Mouse (Mus musculus) CH12.LX (cell line): ENCODE data around the gene Fez1. TPM values are rescaled to one million over a fixed set of nuclear protein-coding genes. Genes with fewer than 3 reads are reported as not detected.

ENCODE experiments used
- DNase-seq: peaks from one replicate; pipeline ENCODE4 v3.0.0-alpha.2; 2013; ENCODE audit errors: extremely low read depth
- H3K27ac ChIP-seq: 2 replicates; pipeline ENCODE4 v1.5.1; 2012; ENCODE audit warnings: low read depth, mild to moderate bottlenecking, control low read depth, moderate library complexity; ENCODE audit not compliant: insufficient read depth
- H3K27me3 ChIP-seq: replicated peaks from 2 replicates; pipeline ENCODE3; 2012; ENCODE audit warnings: inconsistent platforms
- H3K36me3 ChIP-seq, 2 experiments: replicated peaks in 1 of 2; 2 replicates each; pipeline versions ENCODE3 to v1.6.1; 2012; ENCODE audit warnings: inconsistent platforms in 1 of 2, low read length in 1 of 2, mild to moderate bottlenecking in 1 of 2, mixed read lengths in 1 of 2, moderate library complexity in 1 of 2; ENCODE audit not compliant: control insufficient read depth in 1 of 2, insufficient read depth in 1 of 2
- H3K4me1 ChIP-seq, 2 experiments: 2 replicates each; pipeline ENCODE4 v1.6.1; 2012; ENCODE audit warnings: inconsistent platforms in 1 of 2, moderate library complexity in 1 of 2; ENCODE audit not compliant: insufficient read depth in 2 of 2, control insufficient read depth in 1 of 2
- H3K4me2 ChIP-seq: 2 replicates; pipeline ENCODE4 v1.6.1; 2012; ENCODE audit warnings: low read depth, mild to moderate bottlenecking, control low read depth; ENCODE audit not compliant: poor library complexity, insufficient read depth, severe bottlenecking
- H3K4me3 ChIP-seq, 3 experiments: fragments of 150-350 bp in 1 of 3; sonication (generic) in 1 of 3; replicated peaks in 1 of 3; 2 replicates each; pipeline versions ENCODE3 to v1.5.1; 2011 to 2012; ENCODE audit warnings: low read depth in 2 of 3, low read length in 2 of 3, mild to moderate bottlenecking in 2 of 3, moderate library complexity in 2 of 3, control low read depth in 1 of 3, improper control_type of control experiment in 1 of 3, inconsistent platforms in 1 of 3, mixed read lengths in 1 of 3; ENCODE audit not compliant: poor library complexity in 1 of 3
- H3K79me2 ChIP-seq: replicated peaks from 2 replicates; pipeline ENCODE4 v1.6.1; 2012; ENCODE audit warnings: mild to moderate bottlenecking, moderate library complexity; ENCODE audit not compliant: control insufficient read depth, poor library complexity, insufficient read depth, severe bottlenecking; ENCODE audit errors: extremely low read depth
- H3K9ac ChIP-seq: 2 replicates; pipeline ENCODE4 v1.6.1; 2012; ENCODE audit warnings: low read depth, mild to moderate bottlenecking, control low read depth, moderate library complexity; ENCODE audit not compliant: insufficient read depth
- H3K9me3 ChIP-seq: replicated peaks from 2 replicates; pipeline ENCODE3; 2012; ENCODE audit warnings: low read length, inconsistent platforms, mixed read lengths
- BHLHE40 ChIP-seq: IDR thresholded peaks from 2 replicates; pipeline ENCODE4 v1.6.1; 2011; ENCODE audit warnings: mild to moderate bottlenecking, low read depth, low read length, improper control_type of control experiment
- CHD2 ChIP-seq: IDR thresholded peaks from 2 replicates; pipeline ENCODE4 v1.6.1; 2011; ENCODE audit warnings: low read length, improper control_type of control experiment
- CTCF ChIP-seq, 2 experiments: IDR thresholded peaks in 1 of 2; conservative IDR thresholded peaks in 1 of 2; 2 replicates each; pipeline ENCODE4 v1.5.1; 2011 to 2012; ENCODE audit warnings: low read depth in 2 of 2, low read length in 2 of 2, improper control_type of control experiment in 1 of 2, inconsistent platforms in 1 of 2, mild to moderate bottlenecking in 1 of 2, moderate library complexity in 1 of 2
- ETS1 ChIP-seq: conservative IDR thresholded peaks from 2 replicates; pipeline ENCODE4 v1.6.1; 2012; ENCODE audit warnings: low read depth, mild to moderate bottlenecking, inconsistent platforms, low read length, improper control_type of control experiment, moderate library complexity
- IRF4 ChIP-seq: IDR thresholded peaks from 2 replicates; pipeline ENCODE4 v1.6.1; 2014; ENCODE audit warnings: low read depth, mild to moderate bottlenecking, inconsistent platforms, low read length, improper control_type of control experiment
- MAZ ChIP-seq: IDR thresholded peaks from 2 replicates; pipeline ENCODE4 v1.6.1; 2012; ENCODE audit warnings: low read depth, mild to moderate bottlenecking, inconsistent platforms, low read length, improper control_type of control experiment, moderate library complexity
- MYC ChIP-seq: IDR thresholded peaks from 2 replicates; pipeline ENCODE4 v1.6.1; 2011; ENCODE audit warnings: low read depth, mild to moderate bottlenecking, improper control_type of control experiment, low read length
- NRF1 ChIP-seq: IDR thresholded peaks from 2 replicates; pipeline ENCODE4 v1.6.1; 2014; ENCODE audit warnings: low read depth, mild to moderate bottlenecking, inconsistent platforms, low read length, improper control_type of control experiment, moderate library complexity
- PAX5 ChIP-seq: IDR thresholded peaks from 2 replicates; pipeline ENCODE4 v1.6.1; 2012; ENCODE audit warnings: low read length, inconsistent platforms, mixed read lengths
- POLR2A ChIP-seq: IDR thresholded peaks from 2 replicates; pipeline ENCODE4 v1.6.1; 2011; ENCODE audit warnings: low read depth, mild to moderate bottlenecking, improper control_type of control experiment, low read length
- POLR2AphosphoS2 ChIP-seq: IDR thresholded peaks from 2 replicates; pipeline ENCODE4 v1.6.1; 2011; ENCODE audit warnings: low read depth, low read length, improper control_type of control experiment
- RCOR1 ChIP-seq: conservative IDR thresholded peaks from 2 replicates; pipeline ENCODE4 v1.6.1; 2012; ENCODE audit warnings: low read depth, mild to moderate bottlenecking, inconsistent platforms, low read length, improper control_type of control experiment
- SIN3A ChIP-seq: IDR thresholded peaks from 2 replicates; pipeline ENCODE4 v1.6.1; 2012; ENCODE audit warnings: low read length, improper control_type of control experiment, inconsistent platforms
- TBP ChIP-seq: conservative IDR thresholded peaks from 2 replicates; pipeline ENCODE4 v1.6.1; 2011; ENCODE audit warnings: low read depth, low read length, improper control_type of control experiment
- TCF12 ChIP-seq: IDR thresholded peaks from 2 replicates; pipeline ENCODE4 v1.6.1; 2014; ENCODE audit warnings: low read depth, mild to moderate bottlenecking, inconsistent platforms, low read length, improper control_type of control experiment
- USF1 ChIP-seq: IDR thresholded peaks from 2 replicates; pipeline ENCODE4 v1.6.1; 2014; ENCODE audit warnings: low read depth, mild to moderate bottlenecking, inconsistent platforms, low read length, improper control_type of control experiment
- ZC3H11A ChIP-seq: IDR thresholded peaks from 2 replicates; pipeline ENCODE4 v1.6.1; 2012; ENCODE audit warnings: low read depth, mild to moderate bottlenecking, inconsistent platforms, low read length, improper control_type of control experiment
- ZNF384 ChIP-seq: IDR thresholded peaks from 2 replicates; pipeline ENCODE4 v1.6.1; 2012; ENCODE audit warnings: low read depth, low read length, improper control_type of control experiment, inconsistent platforms
- dilution Hi-C: fragments of 300-500 bp; cut with MboI; formaldehyde crosslinking; loops from 2 replicates; pipeline ENCODE4 v1.14.3; 2020; ENCODE audit warnings: low sequenced_read_pairs; ENCODE audit not compliant: extremely low pct_unique_long_range_greater_than_20kb, extremely low pct_ligation_motif_present
- in situ Hi-C: fragments of 300-500 bp; cut with MboI; formaldehyde crosslinking; loops from 3 replicates; pipeline ENCODE4 v1.14.3; 2019; ENCODE audit warnings: low sequenced_read_pairs, low pct_ligation_motif_present, low pct_unique_long_range_greater_than_20kb, mixed read lengths
- polyA plus RNA-seq: library from polyadenylated mRNA; unstranded; fragments of >175 nt; gene quantifications from 2 replicates; pipeline ENCODE4 v1.2.1, GENCODE M21; 2012; ENCODE audit warnings: low read depth; ENCODE audit not compliant: insufficient read length
- total RNA-seq, 2 experiments: library from RNA; depleted of rRNA; stranded (reverse); fragments of 300-350 nt in 1 of 2; fragments of >200 nt in 1 of 2; gene quantifications; 2 replicates each; pipeline ENCODE4 v1.2.3; 2012 to 2014

Gene Fez1
- total and polyA plus RNA-seq, 3 experiments = not detected

DNA sequence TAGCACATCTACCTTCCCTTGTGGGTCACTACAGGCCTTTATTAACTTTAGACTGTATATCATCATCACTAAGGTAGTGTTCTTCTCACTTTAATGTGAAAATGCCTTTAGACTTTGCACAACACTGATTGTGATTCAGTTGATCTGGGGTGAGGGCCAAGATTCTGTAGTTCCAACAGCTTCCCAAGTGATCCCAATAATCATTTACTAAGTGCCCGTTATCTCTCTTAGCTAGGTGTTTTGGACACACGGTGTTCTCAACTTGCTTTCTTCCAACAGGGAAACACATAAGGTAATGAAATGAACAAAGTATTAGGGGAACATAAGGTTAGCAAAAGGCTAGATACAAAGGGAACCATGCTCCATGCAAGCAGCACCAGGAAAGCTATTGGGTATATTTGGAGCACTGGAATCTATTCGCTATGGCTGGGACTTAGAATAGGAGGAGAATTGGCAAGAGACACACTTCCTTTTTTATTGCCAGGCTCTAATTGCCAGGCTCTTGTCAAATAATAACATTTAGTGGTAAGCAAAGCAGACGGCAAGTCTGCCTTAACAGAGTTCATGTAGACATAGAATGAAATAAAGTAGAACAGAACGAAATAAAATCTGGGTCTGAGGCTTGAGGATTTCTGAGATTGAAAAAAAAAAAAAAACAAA, 13.4 kb upstream of the Fez1 start:
- no peaks in the 10 kb centered on the region for H3K36me3 ChIP-seq
- peaks cover 3% of the 10 kb centered on the region for H3K9me3 ChIP-seq
- dilution Hi-C loops = no loop called here
- H3K27ac ChIP-seq = no peak overlapping the region
- in situ Hi-C loops = no loop called here
- H3K79me2 ChIP-seq = no peaks in the 10 kb centered on the region
- TF ChIP-seq TBP (no peak), SIN3A (no peak), USF1 (no peak), ETS1 (no peak), CHD2 (no peak), NRF1 (no peak), MAZ (no peak), ZC3H11A (no peak), POLR2A (no peak), TCF12 (no peak), RCOR1 (no peak), BHLHE40 (no peak), IRF4 (no peak), POLR2AphosphoS2 (no peak), CTCF (conservative IDR thresholded peaks at IDR 0.05 in 1 of 2, IDR thresholded peaks at IDR 0.05 in 1 of 2; ENCODE audit: low read depth in 2 of 2, low read length in 2 of 2) (no peak), ZNF384 (no peak), PAX5 (no peak), MYC (no peak)
- no peak overlapping the region for H3K9ac ChIP-seq
- H3K4me3 ChIP-seq = no peak overlapping the region
- DNase-seq = no peak
- no peaks in the 10 kb centered on the region for H3K4me1 ChIP-seq
- H3K27me3 ChIP-seq = peaks cover 2% of the 10 kb centered on the region
- H3K4me2 ChIP-seq = no peak overlapping the region

DNA sequence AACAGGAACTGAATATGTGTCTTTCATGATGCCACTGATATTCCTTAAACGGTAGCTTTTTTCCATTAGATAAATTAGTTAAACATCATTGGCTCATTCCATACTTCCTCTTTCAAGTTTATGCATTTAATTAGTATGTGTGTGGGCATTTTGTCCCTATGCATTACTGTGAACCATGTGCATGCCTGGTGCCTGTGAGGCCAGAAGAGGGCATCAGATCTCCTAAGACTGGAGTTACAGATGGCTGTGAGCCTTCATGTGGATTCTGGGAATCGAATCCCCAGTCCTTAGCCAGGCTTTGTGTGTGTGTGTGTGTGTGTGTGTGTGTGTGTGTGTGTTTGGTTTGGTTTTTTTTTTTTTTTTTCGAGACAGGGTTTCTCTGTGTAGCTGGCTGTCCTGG, 7.2 kb upstream of the Fez1 start:
- in situ Hi-C loops (no loop called here), dilution Hi-C loops (no loop called here)
- peaks cover 3% of the 10 kb centered on the region for H3K9me3 ChIP-seq
- TF ChIP-seq CTCF (conservative IDR thresholded peaks at IDR 0.05 in 1 of 2, IDR thresholded peaks at IDR 0.05 in 1 of 2; ENCODE audit: low read depth in 2 of 2, low read length in 2 of 2) (peak in 1 of 2 experiments; percentile 42; a peak in 2 of 4 replicates), CHD2 (no peak)
- TF ChIP-seq, all 38 proteins: peak for 1
- Histone ChIP-seq H3K4me3 (no peak overlapping the region), H3K36me3 (no peaks in the 10 kb centered on the region), H3K4me2 (no peak overlapping the region), H3K27ac (no peak overlapping the region), H3K4me1 (no peaks in the 10 kb centered on the region), H3K27me3 (peaks cover 2% of the 10 kb centered on the region), H3K79me2 (no peaks in the 10 kb centered on the region), H3K9ac (no peak overlapping the region)
- DNase-seq = no peak
